Mouse (Mus musculus): ENCODE results near the gene Elovl7. TPM values are rescaled to one million over a fixed set of nuclear protein-coding genes. Genes with fewer than 3 reads are reported as not detected.

Gene Elovl7
- under 1 TPM; 0.17 to 0.26 TPM for total RNA-seq (2021)
- long read RNA-seq, experiment 1 = 0 reads
- long read RNA-seq, experiment 2, full-length matches to known transcripts = 1 of 1 reads
- long read RNA-seq, experiment 2, partial matches to known transcripts = 0 of 1 reads
- long read RNA-seq, experiment 2, other reads (novel, unspliced or antisense) = 0 of 1 reads

DNA sequence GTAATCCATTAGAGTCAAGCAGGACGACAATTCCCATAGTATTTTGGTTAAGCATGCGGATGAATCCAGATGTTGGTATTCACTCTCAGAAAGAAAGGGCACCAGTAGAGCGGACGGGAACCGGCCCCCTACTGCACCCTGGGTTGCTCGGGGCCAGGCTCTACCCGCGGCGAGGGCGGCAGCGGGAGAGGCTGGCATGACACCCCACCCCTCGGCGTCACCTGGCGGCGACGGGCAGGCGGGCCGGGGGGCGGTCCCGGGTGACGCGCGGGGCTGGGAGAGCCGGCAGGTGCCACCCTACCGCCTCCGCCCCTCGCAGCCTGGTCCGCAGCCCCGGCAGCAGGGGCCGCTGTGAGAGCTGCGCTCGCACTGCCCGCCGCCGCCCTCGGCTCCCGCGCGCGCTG, at the start of gene Elovl7:
TSS of gene Elovl7 (plus strand) at position 324 of the 404 bp plus-strand sequence.
- intact Hi-C loops (cut with DNase I) = loop anchor here (5.0 kb wide), 1 partner anchor 113 kb away; no protein-coding TSS in a partner anchor

DNA sequence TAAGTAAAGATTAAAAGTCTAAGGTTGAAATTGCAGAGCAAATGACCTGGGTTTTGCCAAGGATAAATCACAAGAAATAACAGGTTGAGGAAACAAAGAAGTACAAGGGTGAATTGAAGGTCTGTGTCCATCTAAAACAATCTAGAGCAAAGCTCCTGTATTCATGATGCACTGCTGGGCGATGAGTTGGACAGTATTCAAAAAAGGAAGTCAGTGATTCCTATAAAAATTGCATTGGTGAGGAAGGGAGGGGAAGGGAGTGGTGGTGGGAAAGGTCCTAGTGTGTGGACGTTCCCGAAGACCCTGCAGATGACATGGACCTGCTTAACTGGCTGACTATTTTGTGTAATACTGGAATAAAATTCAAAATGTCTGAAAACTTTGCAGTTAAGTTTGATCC, 49.6 kb upstream of the Elovl7 start:
- intact Hi-C loops (cut with DNase I) = no loop called here
- DNase-seq = no peak

More for the DNA sequence above, at the start of gene Elovl7:
- peak; percentile 66 for DNase-seq

DNA sequence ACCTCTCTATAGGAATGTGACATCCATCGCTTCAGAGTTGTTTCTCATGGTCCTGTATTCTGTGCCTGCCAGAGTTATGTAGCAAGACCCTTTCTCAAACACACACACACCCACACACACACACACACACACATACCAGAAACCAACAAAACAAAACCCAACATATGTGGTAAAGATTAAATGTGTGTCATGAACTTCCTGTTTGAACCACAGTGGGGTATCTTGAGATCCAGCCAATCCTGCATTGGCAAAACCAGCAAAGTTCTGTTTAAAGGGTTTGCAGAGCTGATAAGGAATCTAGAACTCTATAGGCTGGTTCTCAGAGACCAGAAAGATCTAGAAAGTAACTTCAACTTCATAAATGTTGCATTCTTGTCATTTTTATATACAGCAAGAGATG, 44.2 kb upstream of the Elovl7 start:
- intact Hi-C loops (cut with DNase I) = no loop called here
- DNase-seq = no peak

DNA sequence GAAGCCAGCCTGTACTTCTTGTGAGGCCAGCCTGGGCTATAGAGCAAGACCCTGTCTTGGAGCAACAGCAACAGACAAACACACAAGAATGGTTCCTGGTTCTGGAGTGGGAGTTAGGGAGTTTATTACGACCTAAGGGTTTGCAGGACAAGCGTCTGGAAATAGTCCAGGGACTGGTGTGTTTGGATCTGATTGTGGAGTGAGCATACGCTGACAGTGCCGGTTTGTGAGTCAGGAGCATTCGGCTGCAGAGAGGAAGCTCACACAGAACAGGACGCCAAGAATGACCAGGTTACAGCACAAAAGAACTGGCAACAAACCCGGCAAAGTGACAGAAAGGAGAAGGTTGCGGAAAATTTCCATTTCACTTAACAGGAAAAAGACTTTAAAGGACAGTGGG, 43.7 kb upstream of the Elovl7 start:
- intact Hi-C loops (cut with DNase I) = no loop called here
- no peak for DNase-seq

DNA sequence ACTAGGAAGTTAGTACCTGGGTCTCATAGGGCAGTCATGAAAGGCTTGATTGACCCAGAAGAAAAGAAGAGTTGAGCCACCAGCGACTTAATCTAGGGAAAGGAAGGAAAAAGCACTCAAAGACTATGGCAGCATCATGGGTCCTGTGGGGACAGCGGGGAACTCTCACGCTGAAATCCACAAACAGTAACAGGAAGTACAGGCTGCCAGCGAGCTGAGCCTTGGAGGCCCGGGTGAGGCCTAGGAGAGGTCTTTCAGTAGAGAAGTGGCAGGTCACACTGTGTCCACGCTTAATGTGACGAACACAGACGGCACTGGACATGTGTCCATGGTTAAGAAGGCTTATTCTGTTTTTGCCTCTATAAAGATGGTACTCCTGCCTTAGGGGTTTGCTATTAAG, 34.6 kb upstream of the Elovl7 start:
- intact Hi-C loops (cut with DNase I) = no loop called here
- no peak for DNase-seq

DNA sequence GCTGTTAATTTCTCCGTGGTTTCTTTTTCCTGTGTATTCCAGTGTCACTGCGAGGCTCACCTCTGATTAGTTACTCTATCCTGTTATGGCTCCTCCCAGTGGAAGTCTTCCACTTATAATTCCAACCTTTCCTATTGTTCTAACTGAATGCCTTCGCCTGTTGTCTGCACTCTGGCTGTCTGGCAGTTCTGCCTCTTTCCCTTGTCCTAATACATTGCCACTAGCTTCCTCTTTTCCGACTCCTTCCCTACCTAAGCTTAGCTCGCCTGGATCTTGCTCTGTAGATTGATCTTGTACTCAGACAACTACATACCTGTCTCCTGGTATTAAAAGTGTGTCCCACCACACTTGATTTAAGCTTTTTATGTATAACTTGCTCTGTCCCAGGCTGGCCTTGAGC, 33.4 kb upstream of the Elovl7 start:
- intact Hi-C loops (cut with DNase I) = no loop called here
- DNase-seq = no peak

DNA sequence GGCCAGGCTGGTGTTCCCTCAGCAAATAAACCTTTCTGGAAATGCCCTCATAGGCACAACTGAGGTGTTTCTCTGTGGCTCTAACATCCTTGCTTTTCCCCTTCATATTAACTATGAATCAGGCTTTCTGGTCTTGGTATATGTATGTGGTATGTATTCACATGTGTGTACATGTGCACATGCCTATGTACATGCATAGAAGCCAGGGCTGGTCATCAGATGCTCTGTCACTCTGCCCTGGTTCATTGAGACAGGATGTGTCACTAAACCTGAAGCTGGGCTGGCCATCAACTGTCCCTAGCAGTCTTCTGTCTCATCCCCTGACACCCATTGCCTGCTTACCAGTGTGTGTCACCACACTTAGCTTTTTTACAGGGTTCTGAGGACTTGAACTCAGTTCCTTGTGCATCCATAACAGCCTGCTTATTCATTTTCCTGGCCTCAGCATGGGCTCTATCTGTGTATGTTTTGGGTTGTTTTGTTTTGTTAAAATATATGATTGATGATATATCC, 29.4 kb upstream of the Elovl7 start:
- intact Hi-C loops (cut with DNase I) = no loop called here
- no peak for DNase-seq

DNA sequence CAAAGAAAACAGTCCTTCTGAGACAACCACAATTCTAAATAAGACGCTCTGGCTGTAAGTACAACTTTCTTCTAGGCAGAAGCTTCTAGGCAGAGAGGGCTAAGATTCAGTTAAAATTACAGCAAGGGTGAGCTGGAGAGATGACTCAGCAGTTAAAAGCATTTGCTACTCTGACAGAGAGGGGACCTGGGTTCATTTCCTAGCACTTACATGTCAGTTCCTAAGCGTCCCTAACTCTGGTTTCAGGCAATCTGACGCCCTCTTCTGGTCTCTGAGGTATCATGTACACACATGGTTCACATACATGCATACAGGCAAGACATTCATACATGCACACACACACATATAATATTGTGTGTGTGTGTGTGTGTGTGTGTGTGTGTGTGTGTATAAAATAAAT, 28.7 kb upstream of the Elovl7 start:
- DNase-seq = no peak
- intact Hi-C loops (cut with DNase I) = no loop called here

DNA sequence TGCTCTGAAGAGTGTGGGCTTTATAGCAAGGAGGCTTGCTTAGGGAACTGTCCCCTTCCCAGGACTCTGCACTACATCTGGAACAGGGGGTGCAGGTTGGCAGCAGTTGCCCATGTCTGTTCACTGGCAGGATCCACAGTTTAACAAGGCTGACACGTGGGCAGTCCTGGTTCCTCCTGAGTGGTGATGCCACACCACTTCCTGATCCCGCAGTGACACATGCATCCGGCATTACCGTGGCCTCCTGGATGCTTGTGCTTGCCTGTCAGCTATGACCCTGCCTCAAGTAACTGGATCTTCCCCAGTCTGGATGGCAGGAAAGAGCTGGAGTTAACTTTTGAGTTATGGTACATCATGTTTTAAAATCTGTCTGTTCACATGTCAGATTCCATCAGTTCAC, 26.2 kb upstream of the Elovl7 start:
- no peak for DNase-seq
- intact Hi-C loops (cut with DNase I) = no loop called here

DNA sequence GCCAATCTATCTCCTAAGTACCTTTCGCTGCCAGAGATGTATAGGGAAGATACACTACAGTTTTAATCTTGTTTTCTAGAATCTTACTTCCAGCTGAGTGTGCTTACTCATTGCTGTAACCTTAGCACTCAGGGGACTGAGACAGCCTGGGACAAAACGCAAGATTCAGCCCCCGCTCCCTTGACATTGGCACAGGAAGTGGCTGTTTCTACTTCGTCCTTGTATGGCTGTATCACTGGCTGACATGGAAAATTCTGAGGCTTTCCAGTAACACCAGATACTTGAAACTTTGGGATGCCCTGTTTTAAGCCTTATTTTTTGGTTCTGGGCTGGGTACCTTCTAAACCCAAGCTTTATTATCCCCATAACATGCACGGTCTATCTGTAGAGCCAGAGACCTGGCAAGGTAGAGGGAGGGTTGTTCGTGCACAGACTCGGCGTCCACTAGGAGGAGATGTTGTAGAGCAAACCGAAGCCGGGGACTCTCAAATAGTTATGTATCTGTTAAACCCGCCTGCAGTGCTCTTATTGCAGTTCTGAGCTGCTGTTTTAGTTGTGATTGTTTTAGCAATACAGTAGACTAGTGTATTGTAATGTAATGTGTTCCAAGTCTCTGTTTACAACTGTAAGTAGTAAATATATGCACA, 23.0 kb upstream of the Elovl7 start:
- intact Hi-C loops (cut with DNase I) = loop anchor here (1.0 to 10.0 kb wide), 2 partner anchors 138 to 1024 kb away; no protein-coding TSS in a partner anchor

DNA sequence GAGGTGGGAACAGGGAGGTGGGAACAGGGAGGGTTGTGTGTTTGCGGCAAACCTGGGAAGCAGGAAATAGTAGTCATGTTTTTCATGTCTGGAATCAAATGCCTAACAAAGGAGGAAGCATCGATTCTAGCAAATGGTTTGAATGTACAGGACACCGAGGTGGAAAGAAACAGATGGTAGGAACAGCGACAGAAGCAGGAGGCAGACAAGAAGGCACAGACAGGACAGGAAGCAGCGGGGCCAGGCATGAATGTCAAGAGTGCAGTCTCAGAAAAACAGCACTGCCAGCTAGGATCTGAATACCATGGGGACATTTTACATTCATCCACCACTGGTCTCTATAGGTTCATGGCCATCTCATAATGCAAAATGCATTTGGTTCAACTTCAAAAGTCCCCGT, 18.7 kb upstream of the Elovl7 start:
- intact Hi-C loops (cut with DNase I) = loop anchor here (10.0 kb wide), 1 partner anchor 1019 kb away; no protein-coding TSS in a partner anchor
- no peak for DNase-seq

More for the DNA sequence above, 23.0 kb upstream of the Elovl7 start:
- DNase-seq = peak; percentile 43 to 60

DNA sequence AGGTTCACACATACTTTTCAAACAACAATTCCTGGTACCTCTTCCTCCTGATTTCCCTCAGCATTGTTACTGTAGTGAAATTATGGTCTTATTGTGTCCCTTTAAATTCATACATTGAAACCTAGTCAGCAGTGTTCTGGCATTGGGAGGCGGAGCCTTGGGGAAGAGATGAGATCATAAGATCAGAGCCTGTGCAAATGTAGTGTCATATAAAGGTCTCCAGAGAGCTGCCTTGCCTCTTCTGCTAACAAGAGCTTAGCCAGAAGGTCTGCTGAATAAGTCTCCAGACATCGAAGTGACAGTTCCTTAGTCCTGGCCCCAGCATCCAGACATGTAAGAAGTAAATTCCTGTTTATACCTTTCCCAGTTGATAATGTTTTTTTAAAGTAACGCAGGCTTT, 9.3 kb upstream of the Elovl7 start:
- DNase-seq = no peak
- intact Hi-C loops (cut with DNase I) = no loop called here

DNA sequence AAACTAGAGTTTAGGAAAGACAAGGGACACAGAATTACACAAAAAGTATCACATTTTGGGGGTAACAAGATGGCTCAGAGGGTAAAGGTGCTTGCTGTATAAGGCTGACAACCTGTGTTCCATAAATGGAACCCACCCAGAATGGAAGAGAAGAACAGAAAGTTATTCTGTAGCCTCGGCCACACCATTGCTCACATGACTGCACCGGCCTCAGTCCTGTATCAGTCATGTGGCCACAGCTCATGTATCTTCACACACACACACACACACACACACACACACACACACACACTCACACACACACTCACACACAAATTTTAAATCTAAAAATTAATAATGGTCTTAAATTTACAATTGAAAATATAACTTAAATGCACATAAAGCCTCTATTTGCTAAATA, 6.8 kb upstream of the Elovl7 start:
- intact Hi-C loops (cut with DNase I) = no loop called here
- no peak for DNase-seq

DNA sequence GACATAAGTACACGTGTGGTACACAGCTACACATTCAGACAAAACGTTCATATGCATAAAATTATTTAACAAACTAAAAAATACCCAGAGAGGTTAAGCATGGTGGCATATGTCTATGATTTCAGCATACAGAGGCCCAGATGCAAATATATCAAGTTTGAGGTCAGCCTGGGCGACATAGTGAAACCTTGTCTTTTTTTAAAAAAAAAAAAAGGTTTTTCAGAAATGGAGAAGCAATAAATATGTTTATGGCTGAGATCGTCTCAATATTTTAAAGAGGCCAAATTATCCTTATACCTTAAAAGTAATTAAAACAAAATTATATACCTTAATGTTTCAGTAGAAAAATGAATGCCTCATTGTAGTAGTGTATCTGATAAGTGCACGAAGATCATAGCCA, 6.1 kb upstream of the Elovl7 start:
- intact Hi-C loops (cut with DNase I) = no loop called here
- no peak for DNase-seq

DNA sequence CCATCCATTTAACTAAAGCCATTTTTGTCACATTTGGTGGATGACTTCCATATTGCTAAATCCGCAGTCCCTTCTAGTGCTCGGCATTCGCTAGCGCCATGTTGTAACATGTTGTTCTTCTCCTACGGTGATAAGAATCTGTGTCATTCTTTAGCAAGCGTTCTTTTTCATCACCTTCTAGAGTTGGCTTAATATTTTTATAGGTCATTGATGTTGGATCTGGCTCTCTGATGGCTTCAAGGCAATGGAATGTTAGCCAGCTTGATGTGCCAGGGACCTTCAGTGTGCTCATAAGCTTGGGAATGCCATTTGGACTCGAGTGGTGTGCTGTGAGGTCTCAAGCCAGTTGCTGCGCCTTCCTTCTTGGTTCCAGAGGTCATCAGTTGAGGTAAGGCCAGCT, 3.2 kb upstream of the Elovl7 start:
- intact Hi-C loops (cut with DNase I) = loop anchor here (5.0 kb wide), 1 partner anchor 116 kb away; no protein-coding TSS in a partner anchor

DNA sequence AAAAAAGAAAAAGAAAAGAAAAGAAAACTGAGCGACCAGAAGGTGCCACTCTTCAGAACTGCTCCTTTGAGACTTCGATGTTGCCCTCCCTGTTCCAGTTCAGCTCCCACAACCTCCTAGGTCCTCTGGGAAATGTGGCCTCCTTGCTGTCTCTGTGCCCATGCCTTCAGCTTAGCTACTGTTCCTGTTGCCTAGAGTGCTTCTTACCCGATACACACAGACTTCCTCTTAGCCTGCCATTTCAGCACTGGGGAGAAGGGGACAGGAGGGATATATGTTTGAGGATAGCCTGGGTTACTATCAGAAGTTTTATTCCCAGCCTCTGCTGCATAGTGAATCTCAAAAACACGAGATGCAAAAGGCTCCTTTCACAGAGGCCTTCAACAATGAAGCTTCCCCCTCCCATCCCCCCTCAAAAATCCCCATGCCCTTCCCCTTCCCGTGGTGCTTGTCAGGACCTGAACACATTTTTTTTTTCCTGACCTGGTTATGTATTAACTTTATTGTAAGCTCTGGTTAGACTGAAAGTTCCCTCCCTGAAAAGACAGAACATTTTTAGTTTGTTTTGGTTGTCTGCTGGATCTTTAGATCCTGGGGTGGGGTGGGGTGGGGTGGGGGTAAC, 1.7 kb upstream of the Elovl7 start:
- DNase-seq = no peak
- intact Hi-C loops (cut with DNase I) = loop anchor here (5.0 kb wide), 1 partner anchor 115 kb away; no protein-coding TSS in a partner anchor

More for the DNA sequence above, 3.2 kb upstream of the Elovl7 start:
- DNase-seq = no peak

DNA sequence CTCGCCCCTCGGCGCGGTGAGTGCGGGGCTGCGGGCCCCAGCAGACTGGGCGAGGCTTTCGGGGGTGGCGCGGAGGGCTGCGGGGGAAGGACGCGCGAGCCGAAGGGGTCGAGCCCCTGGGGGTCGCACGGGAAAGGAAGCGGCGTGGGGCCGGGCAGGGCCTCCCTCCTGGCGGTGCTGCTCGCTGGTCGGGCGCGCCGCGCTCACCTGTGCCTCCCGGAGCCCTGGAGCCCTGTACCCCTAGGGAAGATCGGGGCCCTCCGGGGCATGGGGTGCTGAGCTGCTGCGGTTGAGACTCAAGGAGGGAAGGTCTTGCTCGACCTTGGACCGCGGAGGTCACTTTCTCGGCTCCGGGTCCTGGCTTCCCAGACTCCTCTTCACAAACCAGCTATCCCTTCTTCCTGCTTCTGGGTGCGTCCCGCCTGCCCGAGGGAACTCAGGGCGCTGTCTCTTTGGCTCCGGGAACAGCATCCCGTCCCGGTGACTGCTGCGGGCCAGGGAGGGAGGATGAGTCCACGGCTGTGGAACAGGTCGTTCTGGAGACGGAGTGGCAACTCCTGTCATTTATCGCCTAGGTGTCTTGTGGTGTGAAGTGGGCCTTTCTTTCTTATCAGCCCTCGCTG, 392 bp downstream of the Elovl7 start:
- intact Hi-C loops (cut with DNase I) = loop anchor here (5.0 kb wide), 1 partner anchor 113 kb away; no protein-coding TSS in a partner anchor
- DNase-seq = peak; percentile 5 to 9

DNA sequence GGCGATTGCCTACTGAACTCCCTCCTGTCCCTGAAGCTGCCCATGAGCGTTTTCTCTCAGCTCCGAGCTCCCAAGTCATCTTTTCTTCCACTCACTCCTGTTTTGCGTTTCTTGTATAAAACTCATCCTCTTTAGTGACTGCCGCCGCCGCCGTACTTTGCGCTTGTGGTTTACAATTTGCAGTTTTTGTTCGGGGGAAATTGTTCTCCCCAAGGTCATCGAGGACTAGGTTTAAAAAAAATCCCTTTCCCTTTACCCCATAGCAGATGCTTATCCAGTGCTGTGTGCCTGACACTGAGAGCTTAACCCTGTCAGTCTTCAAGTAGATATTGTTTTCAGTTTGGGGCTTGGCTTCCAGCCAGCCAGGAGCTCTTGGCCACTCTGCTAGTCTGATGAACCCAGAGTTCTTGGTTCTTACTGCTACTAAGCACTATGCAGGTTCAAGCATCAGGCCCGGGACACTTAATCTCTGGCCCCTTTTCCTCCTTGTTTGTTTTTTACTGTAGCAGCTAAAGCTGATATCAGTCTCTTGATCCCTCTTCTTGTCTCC, 1.1 kb downstream of the Elovl7 start:
- intact Hi-C loops (cut with DNase I) = no loop called here

DNA sequence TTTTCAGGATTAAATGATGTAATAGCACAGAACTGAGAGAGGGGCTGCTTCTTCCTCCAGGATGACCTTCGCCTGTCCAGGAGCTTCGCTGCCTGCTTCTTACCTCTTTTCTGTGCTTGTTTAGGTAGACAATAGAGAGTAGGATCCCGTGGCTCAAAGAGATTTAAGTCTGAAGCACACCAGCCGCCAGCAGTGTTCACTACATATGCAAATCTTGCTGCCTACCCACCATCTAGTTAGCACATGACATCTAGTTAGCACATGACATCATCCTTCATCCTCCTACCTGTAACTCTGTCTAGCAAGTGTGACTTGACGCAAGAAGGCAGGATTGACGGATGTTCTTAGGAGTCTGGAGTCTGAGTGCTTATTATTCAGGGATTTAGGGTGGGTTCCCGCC, 5.6 kb downstream of the Elovl7 start:
- intact Hi-C loops (cut with DNase I) = no loop called here
- no peak for DNase-seq

More for the DNA sequence above, 1.1 kb downstream of the Elovl7 start:
- DNase-seq = no peak

DNA sequence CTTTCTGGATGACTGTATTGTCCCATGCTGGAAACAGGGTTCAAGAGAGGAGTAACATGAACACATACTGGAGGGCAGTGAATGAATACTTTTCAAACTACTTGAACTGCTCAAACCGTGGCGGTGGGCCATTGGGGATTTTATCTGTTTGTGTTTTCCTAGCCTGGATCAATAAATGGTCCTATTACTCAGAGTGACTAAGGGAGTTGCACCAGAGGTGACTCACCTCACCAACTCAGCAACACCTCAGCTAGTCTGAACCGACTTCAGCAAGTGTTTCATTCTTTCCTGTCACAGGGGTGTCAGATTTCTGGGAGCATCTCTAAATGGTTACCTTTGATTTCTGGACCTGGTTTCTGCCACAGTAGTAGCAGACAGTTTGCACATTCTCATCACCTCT, 15.0 kb downstream of the Elovl7 start:
- DNase-seq = no peak
- intact Hi-C loops (cut with DNase I) = no loop called here

Data from heart, postnatal 14 days (tissue).